Mouse (Mus musculus) midbrain, embryonic 15.5 days (tissue): Measurements from ENCODE around the gene Abca9. TPM values are rescaled to one million over a fixed set of nuclear protein-coding genes. Genes with fewer than 3 reads are reported as not detected.

ENCODE experiments used
- ATAC-seq: fragments of 200-750 bp; cut with Nextera tagmentation; replicated peaks from 2 replicates; pipeline ENCODE4 v1.8.0; 2017; ENCODE audit warnings: moderate TSS enrichment
- H3K27ac ChIP-seq: fragments of 300-500 bp; sonication (generic); 2 replicates; pipeline ENCODE4 v1.5.1; 2015; ENCODE audit warnings: mild to moderate bottlenecking, inconsistent platforms
- H3K27me3 ChIP-seq: fragments of 300-500 bp; sonication (generic); replicated peaks from 2 replicates; pipeline ENCODE4 v1.6.1; 2015; ENCODE audit warnings: inconsistent platforms
- H3K36me3 ChIP-seq: fragments of 300-500 bp; sonication (generic); replicated peaks from 2 replicates; pipeline ENCODE4 v1.6.1; 2015; ENCODE audit warnings: inconsistent platforms
- H3K4me1 ChIP-seq: fragments of 300-500 bp; sonication (generic); 2 replicates; pipeline ENCODE4 v1.6.1; 2015; ENCODE audit warnings: inconsistent platforms
- H3K4me2 ChIP-seq: fragments of 300-500 bp; sonication (generic); 2 replicates; pipeline ENCODE4 v1.6.1; 2015; ENCODE audit warnings: inconsistent platforms, mild to moderate bottlenecking, moderate library complexity
- H3K4me3 ChIP-seq: fragments of 300-500 bp; sonication (generic); 2 replicates; pipeline ENCODE4 v1.5.1; 2015; ENCODE audit warnings: mild to moderate bottlenecking, inconsistent platforms
- H3K9ac ChIP-seq: fragments of 300-500 bp; sonication (generic); 2 replicates; pipeline ENCODE4 v1.6.1; 2015; ENCODE audit warnings: mild to moderate bottlenecking, inconsistent platforms
- H3K9me3 ChIP-seq: fragments of 300-500 bp; sonication (generic); 2 replicates; pipeline ENCODE4 v1.6.1; 2016; ENCODE audit warnings: inconsistent platforms
- WGBS: fragments of 180-500 bp; shearing (Covaris S2); methylation state at CpG from one replicate; pipeline ENCODE4 v1.1.7; 2015; ENCODE audit warnings: mixed read lengths; 5-methylcytosine and 5-hydroxymethylcytosine counted together
- polyA plus RNA-seq: library from polyadenylated mRNA; unstranded; fragments of >200 nt; fragmentation: Nextera tagmentation; extraction: Ambion mirVana; gene quantifications from 2 replicates; pipeline ENCODE4 v1.2.1, GENCODE M21; 2015

Abca9 gene
- 3.6 and 4.2 TPM in 2 replicates for polyA plus RNA-seq

GRCm38 (mm10) chr11:110167459-110168251 lies at the start of gene Abca9:
Abca9 (minus strand) TSS chr11:110168196.
- ATAC-seq = no peak
- H3K36me3 ChIP-seq = no peaks in the 10 kb centered on the region
- no peak within 1 kb of the TSS for H3K4me2 ChIP-seq
- H3K9ac ChIP-seq = no peak within 1 kb of the TSS
- H3K27me3 ChIP-seq = no peaks in the 10 kb centered on the region
- no peaks in the 10 kb centered on the region for H3K9me3 ChIP-seq
- WGBS = 48% methylated on average over 12 of the region's 12 CpGs
- H3K27ac ChIP-seq = no peak within 1 kb of the TSS
- H3K4me3 ChIP-seq = no peak within 1 kb of the TSS
- H3K4me1 ChIP-seq = no peaks in the 10 kb centered on the region

- no peak overlapping the region for H3K4me3 ChIP-seq
- no peak overlapping the region for H3K9ac ChIP-seq
- no peak overlapping the region for H3K4me2 ChIP-seq
- H3K27me3 ChIP-seq = no peaks in the 10 kb centered on the region
- no peak for ATAC-seq
- H3K27ac ChIP-seq = no peak overlapping the region
- H3K9me3 ChIP-seq = no peaks in the 10 kb centered on the region
- no peaks in the 10 kb centered on the region for H3K4me1 ChIP-seq
- no peaks in the 10 kb centered on the region for H3K36me3 ChIP-seq
These were observed 49.1 kb upstream of the Abca9 start for GRCm38 (mm10) chr11:110217118-110217517.

- ATAC-seq = no peak
- 89% methylated on average over 5 of the region's 5 CpGs for WGBS
- Histone ChIP-seq H3K27ac (no peak overlapping the region), H3K36me3 (no peaks in the 10 kb centered on the region), H3K4me2 (no peak overlapping the region), H3K27me3 (no peaks in the 10 kb centered on the region), H3K9ac (no peak overlapping the region), H3K4me1 (no peaks in the 10 kb centered on the region), H3K4me3 (no peak overlapping the region), H3K9me3 (no peaks in the 10 kb centered on the region)
These were observed 35.9 kb upstream of the Abca9 start for GRCm38 (mm10) chr11:110203930-110204329.

GRCm38 (mm10) chr11:110198882-110199281 lies 30.9 kb upstream of the Abca9 start:
- Histone ChIP-seq H3K36me3 (no peaks in the 10 kb centered on the region), H3K9ac (no peak overlapping the region), H3K27ac (no peak overlapping the region), H3K27me3 (no peaks in the 10 kb centered on the region), H3K4me3 (no peak overlapping the region), H3K9me3 (no peaks in the 10 kb centered on the region), H3K4me2 (no peak overlapping the region), H3K4me1 (no peaks in the 10 kb centered on the region)
- WGBS = 86% methylated on average over 3 of the region's 3 CpGs
- no peak for ATAC-seq

GRCm38 (mm10) chr11:110196561-110197306 lies 28.7 kb upstream of the Abca9 start:
- no peak overlapping the region for H3K4me2 ChIP-seq
- 90% methylated on average over 8 of the region's 8 CpGs for WGBS
- no peaks in the 10 kb centered on the region for H3K9me3 ChIP-seq
- no peaks in the 10 kb centered on the region for H3K4me1 ChIP-seq
- no peaks in the 10 kb centered on the region for H3K27me3 ChIP-seq
- no peak overlapping the region for H3K27ac ChIP-seq
- no peak for ATAC-seq
- no peak overlapping the region for H3K4me3 ChIP-seq
- H3K36me3 ChIP-seq = no peaks in the 10 kb centered on the region
- H3K9ac ChIP-seq = no peak overlapping the region

GRCm38 (mm10) chr11:110195310-110195709 lies 27.3 kb upstream of the Abca9 start:
- no peaks in the 10 kb centered on the region for H3K27me3 ChIP-seq
- no peak overlapping the region for H3K27ac ChIP-seq
- H3K36me3 ChIP-seq = no peaks in the 10 kb centered on the region
- no peak overlapping the region for H3K9ac ChIP-seq
- no peaks in the 10 kb centered on the region for H3K4me1 ChIP-seq
- no peak for ATAC-seq
- WGBS = 89% methylated on average over 4 of the region's 4 CpGs
- no peak overlapping the region for H3K4me2 ChIP-seq
- no peak overlapping the region for H3K4me3 ChIP-seq
- no peaks in the 10 kb centered on the region for H3K9me3 ChIP-seq

- Histone ChIP-seq H3K9me3 (no peaks in the 10 kb centered on the region), H3K27ac (no peak overlapping the region), H3K36me3 (no peaks in the 10 kb centered on the region), H3K27me3 (no peaks in the 10 kb centered on the region), H3K4me3 (no peak overlapping the region), H3K4me2 (no peak overlapping the region), H3K4me1 (no peaks in the 10 kb centered on the region), H3K9ac (no peak overlapping the region)
- ATAC-seq = no peak
- 97% methylated on average over 3 of the region's 3 CpGs for WGBS
These were observed 3.2 kb upstream of the Abca9 start for GRCm38 (mm10) chr11:110171212-110171611.

- WGBS = 68% methylated on average over 3 of the region's 3 CpGs
- Histone ChIP-seq H3K36me3 (no peaks in the 10 kb centered on the region), H3K4me3 (no peak overlapping the region), H3K27ac (no peak overlapping the region), H3K4me1 (no peaks in the 10 kb centered on the region), H3K27me3 (no peaks in the 10 kb centered on the region), H3K9ac (no peak overlapping the region), H3K9me3 (no peaks in the 10 kb centered on the region), H3K4me2 (no peak overlapping the region)
- ATAC-seq = no peak
These were observed 2.2 kb downstream of the Abca9 start for GRCm38 (mm10) chr11:110165822-110166221.

- Histone ChIP-seq H3K9ac (no peak overlapping the region), H3K4me2 (no peak overlapping the region), H3K4me3 (no peak overlapping the region), H3K27me3 (no peaks in the 10 kb centered on the region), H3K27ac (no peak overlapping the region), H3K9me3 (no peaks in the 10 kb centered on the region), H3K36me3 (no peaks in the 10 kb centered on the region), H3K4me1 (no peaks in the 10 kb centered on the region)
- no peak for ATAC-seq
These were observed 2.6 kb downstream of the Abca9 start for GRCm38 (mm10) chr11:110165409-110165808.

- 74% methylated on average over 6 of the region's 6 CpGs for WGBS
- no peak overlapping the region for H3K27ac ChIP-seq
- H3K4me1 ChIP-seq = no peaks in the 10 kb centered on the region
- no peak overlapping the region for H3K4me3 ChIP-seq
- no peaks in the 10 kb centered on the region for H3K27me3 ChIP-seq
- H3K9me3 ChIP-seq = no peaks in the 10 kb centered on the region
- no peak overlapping the region for H3K4me2 ChIP-seq
- no peak overlapping the region for H3K9ac ChIP-seq
- no peaks in the 10 kb centered on the region for H3K36me3 ChIP-seq
- no peak for ATAC-seq
These were observed 10.9 kb downstream of the Abca9 start for GRCm38 (mm10) chr11:110157059-110157458.

- ATAC-seq = no peak
- WGBS = 94% methylated on average over 11 of the region's 11 CpGs
These were observed 12.0 kb downstream of the Abca9 start for GRCm38 (mm10) chr11:110155985-110156384.

GRCm38 (mm10) chr11:110147640-110148039 lies 20.4 kb downstream of the Abca9 start:
- Histone ChIP-seq H3K4me3 (no peak overlapping the region), H3K9me3 (no peaks in the 10 kb centered on the region), H3K27me3 (no peaks in the 10 kb centered on the region), H3K36me3 (no peaks in the 10 kb centered on the region), H3K4me1 (no peaks in the 10 kb centered on the region), H3K4me2 (no peak overlapping the region), H3K9ac (no peak overlapping the region), H3K27ac (no peak overlapping the region)
- no peak for ATAC-seq
- 94% methylated on average over 5 of the region's 5 CpGs for WGBS

More at GRCm38 (mm10) chr11:110155985-110156384, 12.0 kb downstream of the Abca9 start:
- H3K27me3 ChIP-seq = no peaks in the 10 kb centered on the region
- no peak overlapping the region for H3K4me2 ChIP-seq
- no peak overlapping the region for H3K9ac ChIP-seq
- no peaks in the 10 kb centered on the region for H3K4me1 ChIP-seq
- no peak overlapping the region for H3K4me3 ChIP-seq
- no peaks in the 10 kb centered on the region for H3K9me3 ChIP-seq
- no peaks in the 10 kb centered on the region for H3K36me3 ChIP-seq
- no peak overlapping the region for H3K27ac ChIP-seq

- H3K9ac ChIP-seq = no peak overlapping the region
- no peak overlapping the region for H3K27ac ChIP-seq
- 90% methylated on average over 11 of the region's 11 CpGs for WGBS
- no peaks in the 10 kb centered on the region for H3K27me3 ChIP-seq
- no peaks in the 10 kb centered on the region for H3K9me3 ChIP-seq
- no peak overlapping the region for H3K4me3 ChIP-seq
- no peaks in the 10 kb centered on the region for H3K4me1 ChIP-seq
- H3K4me2 ChIP-seq = no peak overlapping the region
- no peak for ATAC-seq
- H3K36me3 ChIP-seq = no peaks in the 10 kb centered on the region
These were observed 22.6 kb downstream of the Abca9 start for GRCm38 (mm10) chr11:110145421-110145820.
